Mouse (Mus musculus) brown adipose tissue, adult 24 weeks (tissue): ENCODE measurements around the gene Prickle2. TPM values are rescaled to one million over a fixed set of nuclear protein-coding genes. Genes with fewer than 3 reads are reported as not detected.

ENCODE experiments used
- H3K27ac ChIP-seq: fragments of 200-500 bp; replicated peaks from 2 replicates; pipeline ENCODE4 v1.5.1; 2012; ENCODE audit warnings: low read depth, mild to moderate bottlenecking, low read length
- H3K4me1 ChIP-seq: fragments of 200-500 bp; 2 replicates; pipeline ENCODE4 v1.6.1; 2012; ENCODE audit warnings: low read length, mixed read lengths; ENCODE audit not compliant: control insufficient read depth, insufficient read depth, insufficient read length
- H3K4me3 ChIP-seq: fragments of 200-500 bp; 2 replicates; pipeline ENCODE4 v1.5.1; 2012; ENCODE audit warnings: low read depth, mild to moderate bottlenecking, low read length, moderate library complexity; ENCODE audit not compliant: insufficient read depth
- polyA plus RNA-seq: library from polyadenylated mRNA; stranded (reverse); fragments of >200 nt; gene quantifications from 2 replicates; pipeline ENCODE4 v1.2.4, GENCODE M21; 2012; ENCODE audit not compliant: missing spikeins, insufficient read depth, insufficient read length

Gene Prickle2
- polyA plus RNA-seq, 1 experiment: 2.1 TPM

DNA sequence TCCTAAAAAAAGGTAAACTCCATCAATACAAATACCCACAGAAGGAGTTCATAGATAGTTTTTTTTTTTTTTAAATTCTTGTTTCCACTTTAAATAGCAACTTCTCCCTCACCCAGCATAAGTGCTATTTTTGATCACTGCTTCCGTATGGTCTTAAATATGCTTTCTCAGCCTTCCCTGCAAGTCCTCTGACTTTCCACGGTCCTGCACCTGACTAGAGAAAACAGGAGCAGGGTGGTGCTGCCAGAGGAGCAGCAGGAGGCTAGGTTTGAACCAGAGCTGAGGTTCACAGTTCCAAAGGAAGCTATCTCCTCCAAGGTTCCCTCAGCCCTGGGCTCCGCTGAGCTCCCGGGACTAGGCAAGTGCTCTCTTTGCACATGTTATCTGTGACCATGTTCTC, 310.4 kb downstream of the Prickle2 start:
- no peak overlapping the region for H3K4me3 ChIP-seq
- no peaks in the 10 kb centered on the region; the same call in 1 of the 2 replicates for H3K4me1 ChIP-seq
- no peak overlapping the region for H3K27ac ChIP-seq

DNA sequence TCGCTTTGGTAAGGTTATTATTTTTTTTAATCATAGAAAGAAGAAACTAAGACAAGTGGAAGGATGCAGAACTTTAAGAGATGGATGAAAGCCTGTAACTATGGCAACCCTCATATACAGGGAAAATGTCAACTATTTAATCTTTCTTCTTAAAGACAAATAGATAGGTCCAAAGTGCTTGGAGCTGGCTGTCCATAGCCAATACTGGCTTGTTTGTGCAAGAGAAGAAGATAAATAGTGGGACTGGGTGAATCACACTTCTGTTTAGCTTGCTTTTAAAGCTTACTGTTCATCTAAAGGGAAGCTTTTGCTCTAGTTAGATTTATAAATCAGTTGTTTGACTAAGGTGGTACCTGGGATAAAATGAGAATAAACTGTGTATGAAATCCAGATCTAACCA, 310.8 kb downstream of the Prickle2 start:
- H3K27ac ChIP-seq: no peak overlapping the region
- H3K4me1 ChIP-seq: no peaks in the 10 kb centered on the region; the same call in 1 of the 2 replicates
- no peak overlapping the region for H3K4me3 ChIP-seq

DNA sequence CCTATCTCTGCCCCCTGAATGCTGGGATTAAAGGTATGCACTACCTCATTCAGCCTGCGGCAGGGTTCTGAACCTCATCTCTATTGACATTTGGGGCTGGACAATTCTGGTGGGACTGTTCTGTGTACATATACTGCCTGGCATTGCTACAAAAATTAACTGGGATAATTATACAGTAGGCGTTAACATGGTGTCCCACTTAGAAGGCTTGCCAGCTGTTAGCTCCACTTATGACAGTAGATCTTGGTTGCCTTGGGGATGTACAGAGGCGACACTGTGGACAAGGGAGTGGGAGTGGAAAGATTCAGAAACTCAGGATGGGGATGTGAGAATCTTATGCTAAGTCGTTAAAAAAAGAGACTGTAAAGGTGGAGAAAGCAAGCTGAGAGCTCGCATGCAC, 311.3 kb downstream of the Prickle2 start:
- no peaks in the 10 kb centered on the region; the same call in 1 of the 2 replicates for H3K4me1 ChIP-seq
- no peak overlapping the region for H3K27ac ChIP-seq
- no peak overlapping the region for H3K4me3 ChIP-seq

DNA sequence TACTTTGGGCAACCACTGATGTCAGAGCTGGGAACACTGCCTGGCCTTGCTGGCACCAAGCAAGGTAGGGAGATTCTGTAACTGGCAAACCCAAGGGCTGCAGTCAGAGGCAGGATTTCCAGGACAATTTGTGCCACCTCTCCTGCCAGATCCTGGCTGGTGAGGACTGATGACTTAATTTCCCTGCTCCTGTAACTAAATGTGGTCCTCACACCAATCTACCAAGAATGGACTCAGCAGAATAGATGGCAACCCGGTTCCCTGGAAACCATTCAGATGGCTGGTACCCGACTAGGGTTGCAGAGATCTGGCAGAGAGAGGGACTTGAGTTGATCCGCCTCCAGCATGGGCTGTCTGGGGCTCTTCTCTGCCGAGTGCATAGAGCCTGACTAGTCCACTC, 315.6 kb downstream of the Prickle2 start:
- H3K4me1 ChIP-seq: peaks cover 2% of the 10 kb centered on the region; the same call in 1 of the 2 replicates
- H3K27ac ChIP-seq: no peak overlapping the region
- no peak overlapping the region for H3K4me3 ChIP-seq

DNA sequence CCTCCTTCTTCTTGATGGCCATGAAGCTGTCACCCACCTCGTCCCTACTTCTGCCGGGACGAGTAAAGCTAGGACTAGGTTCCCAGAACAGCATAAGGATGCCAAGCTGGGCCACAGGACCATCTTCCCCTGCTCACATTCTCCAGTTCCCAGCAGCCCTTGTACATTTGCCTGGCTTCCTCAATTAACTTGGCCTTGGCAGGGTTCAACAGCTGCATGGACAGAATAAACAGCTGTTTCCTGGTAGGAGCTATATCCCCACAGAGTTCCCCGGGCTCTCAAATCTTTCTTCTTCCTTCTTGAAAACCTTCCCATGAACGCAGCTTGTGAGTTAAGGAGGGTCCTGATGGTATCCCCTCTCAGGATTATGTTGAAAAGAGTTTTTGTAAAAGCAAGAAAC, 317.3 kb downstream of the Prickle2 start:
- H3K4me1 ChIP-seq: peaks cover 2% of the 10 kb centered on the region; the same call in 1 of the 2 replicates
- H3K4me3 ChIP-seq: no peak overlapping the region
- H3K27ac ChIP-seq: no peak overlapping the region

DNA sequence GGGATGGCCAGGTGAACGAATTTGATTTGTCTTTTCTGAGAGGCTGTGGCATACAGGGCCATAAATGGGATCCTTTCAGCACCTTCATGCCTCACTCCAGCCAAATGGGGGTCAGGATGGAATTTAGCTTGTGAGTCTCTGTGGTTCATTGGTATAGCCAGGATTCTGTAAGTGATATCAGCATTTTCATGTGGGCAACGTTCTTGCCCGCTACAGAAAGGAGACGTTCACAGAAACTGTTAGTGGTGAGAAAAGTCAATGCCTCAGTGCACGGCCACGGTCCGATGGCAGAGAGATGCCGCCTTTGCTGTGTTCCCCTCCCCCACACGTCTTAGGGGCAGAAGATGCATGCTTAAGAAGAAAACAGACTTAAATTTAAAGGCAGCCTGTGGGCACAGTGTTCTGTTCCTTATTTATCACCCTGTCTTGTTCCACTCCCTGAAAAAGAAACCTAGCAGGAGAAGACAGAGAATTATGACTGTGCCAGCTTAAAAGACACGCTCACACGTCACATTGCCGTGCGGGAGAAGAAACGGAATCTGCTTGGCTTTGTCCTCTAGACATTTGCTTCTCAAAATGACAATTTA, 322.7 kb downstream of the Prickle2 start:
- Histone ChIP-seq H3K4me3 (no peak overlapping the region), H3K27ac (no peak overlapping the region), H3K4me1 (no peaks in the 10 kb centered on the region)

DNA sequence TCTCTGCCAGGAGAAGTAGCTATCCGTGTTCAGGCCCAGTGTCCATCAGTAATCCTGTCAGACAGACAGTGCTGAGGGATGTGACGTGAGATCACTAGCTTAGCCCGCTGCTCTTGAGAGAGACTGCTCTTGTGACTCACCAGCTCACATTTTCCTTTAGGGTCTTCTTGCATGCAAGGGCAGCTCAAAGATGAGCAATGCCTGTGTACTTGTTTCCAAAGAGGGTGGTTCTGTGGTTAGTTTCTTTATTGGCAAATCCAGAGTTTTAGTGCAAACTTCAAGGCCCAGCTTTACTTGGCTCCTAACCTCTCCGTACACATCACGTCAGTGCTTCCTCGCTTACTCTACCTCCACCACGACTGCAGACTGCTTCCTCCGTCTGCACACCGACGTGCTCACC, 324.9 kb downstream of the Prickle2 start:
- H3K27ac ChIP-seq: no peak overlapping the region
- H3K4me3 ChIP-seq: no peak overlapping the region
- no peaks in the 10 kb centered on the region for H3K4me1 ChIP-seq

DNA sequence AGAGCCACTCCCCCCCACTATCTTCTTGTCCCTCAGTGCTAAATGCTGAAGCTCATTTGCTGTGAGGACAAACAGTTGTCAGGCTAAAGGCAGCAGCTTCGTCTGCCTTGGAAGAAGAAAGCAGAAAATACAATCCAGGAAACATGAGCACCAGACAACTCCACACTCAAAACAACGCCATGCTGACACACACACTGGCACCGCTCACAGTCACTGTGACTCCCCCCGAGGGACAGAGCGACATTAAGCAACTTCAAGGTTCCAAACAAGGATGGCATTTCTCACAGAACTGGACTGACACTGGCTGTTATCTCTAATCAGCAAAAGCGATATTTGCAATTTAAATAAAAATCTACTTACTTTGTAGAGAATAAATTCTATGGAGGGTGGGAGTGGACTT, 331.1 kb downstream of the Prickle2 start:
- H3K4me3 ChIP-seq: no peak overlapping the region
- no peak overlapping the region for H3K27ac ChIP-seq
- H3K4me1 ChIP-seq: no peaks in the 10 kb centered on the region

DNA sequence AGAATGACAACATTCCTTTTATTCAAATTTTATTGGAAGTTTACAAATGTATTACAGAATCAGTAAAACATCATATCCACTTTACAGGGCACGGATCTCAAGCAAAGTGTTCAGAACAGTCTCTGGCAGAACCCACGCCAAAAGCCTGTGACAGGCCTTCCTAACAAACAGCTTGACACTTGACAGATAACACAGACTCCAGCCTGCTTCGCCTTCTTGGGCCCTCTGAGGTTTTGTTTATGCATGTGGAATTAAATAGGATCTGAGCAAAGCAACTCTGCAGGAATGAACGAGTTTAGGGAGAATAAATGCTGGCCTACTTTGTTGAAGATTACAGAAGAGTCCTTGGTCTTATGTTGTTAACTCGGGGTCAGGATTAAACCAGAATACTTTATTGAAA, 335.1 kb downstream of the Prickle2 start:
- H3K4me1 ChIP-seq: no peaks in the 10 kb centered on the region
- no peak overlapping the region for H3K27ac ChIP-seq
- H3K4me3 ChIP-seq: no peak overlapping the region

DNA sequence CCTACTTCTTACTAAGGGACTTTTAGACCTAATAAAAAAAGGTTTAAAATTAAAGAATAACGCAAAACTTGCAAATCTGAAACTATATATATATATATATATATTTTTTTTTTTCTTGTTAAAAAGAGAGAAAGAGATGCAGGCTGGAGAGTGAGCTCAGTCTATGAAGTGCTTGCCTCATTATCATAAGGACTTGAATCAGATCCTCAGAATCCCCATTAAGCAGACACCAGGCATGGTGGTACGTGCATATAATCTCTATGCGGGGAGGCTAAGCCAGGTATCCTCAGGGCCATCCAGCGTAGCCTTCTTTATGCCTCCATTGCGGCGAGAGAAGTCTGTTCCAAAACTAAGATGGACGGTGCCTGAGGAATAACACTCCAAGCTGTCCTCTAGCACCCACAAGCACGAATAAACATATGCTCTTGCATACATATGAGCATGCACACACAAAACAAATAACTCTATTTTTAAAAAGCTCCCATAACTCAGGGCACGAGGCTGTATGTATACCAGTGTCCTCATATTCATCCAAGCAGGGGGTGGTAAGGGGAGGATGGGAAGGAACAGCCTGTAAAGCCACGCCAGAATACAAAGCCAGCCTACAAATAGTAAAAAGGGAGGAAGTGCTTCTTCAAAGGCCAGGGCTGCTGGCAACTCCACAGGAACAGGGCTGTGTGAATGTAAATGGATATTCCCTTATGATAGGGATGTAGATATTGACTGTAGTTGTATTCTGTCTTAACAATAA, 358.5 kb downstream of the Prickle2 start:
- no peak overlapping the region for H3K4me3 ChIP-seq
- H3K4me1 ChIP-seq: no peaks in the 10 kb centered on the region
- H3K27ac ChIP-seq: no peak overlapping the region

DNA sequence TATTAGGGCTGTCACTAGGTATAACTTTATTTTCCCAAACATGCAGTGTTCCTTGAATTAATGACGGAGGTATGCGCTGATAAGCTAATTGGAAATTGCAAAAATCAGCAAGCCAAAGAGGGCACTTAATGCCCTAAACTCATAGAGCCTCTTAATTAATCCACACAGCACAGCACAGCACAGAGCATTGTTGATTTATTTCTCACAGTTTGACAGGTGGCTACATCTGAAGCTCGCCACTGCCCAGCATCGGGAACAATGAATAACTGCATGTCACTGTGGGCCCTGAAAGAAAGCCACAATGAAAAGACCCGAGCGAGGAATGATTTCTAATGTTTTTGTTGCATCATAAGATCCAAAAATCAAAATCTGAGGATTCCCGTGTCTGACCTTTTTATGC, 359.2 kb downstream of the Prickle2 start:
- H3K4me1 ChIP-seq: no peaks in the 10 kb centered on the region
- H3K27ac ChIP-seq: no peak overlapping the region
- H3K4me3 ChIP-seq: no peak overlapping the region

DNA sequence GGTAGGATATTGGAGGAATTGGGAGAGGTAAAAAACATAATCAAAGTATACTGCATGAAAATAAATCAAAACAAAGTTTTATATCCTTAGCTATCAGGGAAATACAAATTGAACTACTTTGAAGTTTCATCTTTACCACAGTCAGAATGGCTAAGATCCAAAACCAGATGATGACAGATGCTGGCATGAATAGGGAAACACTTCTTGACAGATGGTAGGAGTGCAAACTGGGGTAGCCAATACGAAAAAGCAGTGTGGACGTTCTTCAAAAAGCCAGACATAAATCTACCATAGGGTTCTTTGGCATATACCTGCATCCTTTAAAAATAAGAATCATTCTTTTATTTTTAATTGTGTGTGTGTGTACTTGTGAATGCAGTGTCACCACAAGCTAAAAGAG, 360.8 kb downstream of the Prickle2 start:
- Histone ChIP-seq H3K27ac (no peak overlapping the region), H3K4me1 (no peaks in the 10 kb centered on the region), H3K4me3 (no peak overlapping the region)

DNA sequence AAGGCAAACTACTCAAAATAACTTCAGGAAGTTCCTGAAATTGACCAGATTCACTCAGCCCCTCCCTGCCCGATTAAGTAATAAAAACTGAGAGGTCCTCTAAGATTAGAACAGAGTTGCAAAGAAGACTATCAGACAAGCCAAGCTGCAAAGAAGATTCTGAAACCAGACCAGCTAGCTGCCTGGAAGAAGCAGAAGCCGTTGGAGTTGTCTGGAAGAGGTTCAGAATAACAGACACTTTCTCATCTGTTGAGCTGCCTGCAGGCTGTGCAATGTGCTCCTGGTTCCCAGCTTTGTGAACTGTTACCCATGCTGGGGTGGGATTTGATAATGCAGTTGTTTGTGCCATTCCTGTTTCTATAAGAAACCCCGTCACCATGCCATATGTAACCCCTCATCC, 361.4 kb downstream of the Prickle2 start:
- Histone ChIP-seq H3K4me3 (no peak overlapping the region), H3K4me1 (no peaks in the 10 kb centered on the region), H3K27ac (no peak overlapping the region)
